Mouse (Mus musculus) cerebellum, adult 9-11 months (tissue): ENCODE measurements around the gene Btrc.

Experiments used
- DNase-seq: peaks from one replicate; pipeline ENCODE4 v3.0.0; 2022

The Btrc gene

GRCm38 (mm10) chr19:45475928-45476553, 112.5 kb downstream of the Btrc start:
- DNase-seq, result peak; percentile 55

DNA sequence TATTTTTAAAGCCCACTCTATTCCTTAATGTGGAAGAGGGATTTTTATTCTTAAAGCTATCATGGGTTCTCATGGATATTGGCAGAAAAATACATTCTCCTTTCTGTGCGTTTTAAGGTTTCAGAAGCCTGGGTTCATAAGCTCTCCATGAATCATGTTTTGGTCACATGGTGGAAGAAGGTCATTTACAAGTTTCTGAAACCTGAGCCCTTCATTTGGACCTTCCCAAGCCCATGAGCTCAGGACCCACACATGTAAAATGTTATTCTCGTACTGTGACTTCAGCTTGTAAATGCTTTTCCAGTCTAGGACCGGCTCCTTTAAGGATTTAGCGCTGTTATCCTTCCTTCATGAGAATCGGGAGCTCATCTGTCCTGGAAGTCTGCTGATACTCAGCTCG, 116.0 kb downstream of the Btrc start:
- no peak for DNase-seq

DNA sequence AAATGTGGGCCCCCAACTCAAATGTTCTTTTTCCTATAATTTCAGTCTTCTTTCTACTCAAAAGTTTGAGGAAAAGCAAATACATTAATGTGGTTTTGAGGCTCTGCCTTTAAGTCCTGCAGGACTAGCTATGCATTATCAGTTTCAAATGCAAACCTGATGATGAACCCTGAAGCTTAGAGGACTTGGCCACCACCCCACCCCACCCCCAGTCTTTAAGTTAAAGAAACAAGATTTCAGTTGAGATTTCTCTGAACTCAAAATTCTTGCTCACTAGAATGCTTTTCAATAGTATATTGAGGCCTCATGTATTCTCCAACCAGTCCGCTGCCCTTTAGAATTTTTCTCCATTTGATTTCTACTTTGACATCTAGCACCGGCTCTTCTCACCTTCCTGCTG, 117.0 kb downstream of the Btrc start:
- DNase-seq, result no peak

DNA sequence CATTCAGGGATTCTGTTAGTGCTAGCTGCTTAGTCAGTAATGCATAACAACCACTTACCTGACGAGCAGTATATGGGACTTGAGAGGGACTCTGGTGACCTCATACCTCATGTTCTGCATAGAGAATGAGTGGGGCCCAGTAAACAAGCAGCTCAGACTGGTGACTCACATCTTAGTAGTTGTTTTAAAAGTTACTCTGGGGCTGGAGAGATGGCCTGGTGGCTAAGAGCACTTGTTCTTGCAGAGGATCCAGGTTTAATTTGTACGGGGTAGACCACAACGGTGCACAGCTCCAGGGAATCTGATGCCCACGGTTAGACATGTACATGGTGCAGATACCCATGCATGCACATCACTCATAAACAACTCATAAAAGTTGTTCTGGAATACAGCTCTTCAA, 117.4 kb downstream of the Btrc start:
- DNase-seq, result no peak

DNA sequence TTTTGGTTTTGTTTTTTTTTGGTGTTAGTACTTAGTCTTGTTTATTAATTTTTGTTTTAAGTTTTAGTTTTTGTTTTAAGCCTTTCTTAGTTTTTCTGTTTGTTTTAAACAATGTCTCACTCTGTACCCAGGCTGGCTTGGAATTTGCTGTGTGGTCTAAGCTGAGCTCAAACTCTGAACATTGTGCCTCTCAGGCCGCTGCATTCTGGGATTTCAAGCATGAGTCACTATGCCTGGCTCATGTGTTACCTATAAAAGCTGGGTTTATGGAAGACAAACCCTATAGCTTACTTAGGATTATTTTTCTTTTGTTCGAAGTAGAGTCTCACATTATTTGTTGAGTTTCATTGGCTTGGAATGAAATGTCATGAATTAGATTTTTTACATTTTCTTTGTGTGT, 119.9 kb downstream of the Btrc start:
- DNase-seq, result no peak

DNA sequence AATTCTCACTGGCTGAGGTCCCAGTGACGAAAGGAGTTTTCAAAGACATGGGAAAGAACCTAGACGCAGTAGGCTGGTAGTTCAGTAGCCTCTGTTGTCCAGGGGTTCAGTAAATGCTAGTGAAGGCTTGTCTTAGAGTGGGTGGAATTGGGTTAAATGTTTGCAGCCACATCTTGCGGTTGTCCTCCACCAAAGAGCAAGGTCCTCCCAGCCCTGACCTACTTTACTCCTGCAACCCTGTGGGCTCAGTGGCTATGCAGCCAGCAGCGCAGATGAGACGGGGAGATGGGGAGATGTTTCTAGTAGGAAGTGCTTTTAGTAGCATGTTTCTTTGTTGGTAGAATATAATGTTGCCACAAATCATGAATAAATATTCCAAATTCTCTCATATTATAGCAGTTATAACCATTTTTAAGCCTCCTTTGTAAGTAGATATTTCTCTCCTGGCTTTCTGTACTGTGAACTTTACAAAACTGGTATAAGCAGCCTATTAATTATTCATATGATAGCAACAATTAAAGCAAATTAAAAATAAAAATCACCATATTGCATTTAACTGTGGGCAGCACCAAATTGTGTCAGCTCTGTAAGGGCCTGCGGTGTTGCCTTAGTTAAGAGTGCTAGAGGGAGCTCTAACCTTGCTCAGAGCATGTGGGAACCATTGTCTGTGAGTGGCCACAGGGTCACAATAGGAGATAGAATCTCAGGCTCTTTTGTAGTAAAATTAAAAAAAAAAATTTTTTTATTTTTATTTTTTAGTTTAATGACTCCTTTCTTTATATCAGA, 122.9 kb downstream of the Btrc start:
- no peak for DNase-seq

GRCm38 (mm10) chr19:45486992-45487387, 123.5 kb downstream of the Btrc start:
- no peak for DNase-seq

- no peak for DNase-seq
Measured at GRCm38 (mm10) chr19:45489961-45490360, 126.4 kb downstream of the Btrc start.

GRCm38 (mm10) chr19:45491246-45491645, 127.7 kb downstream of the Btrc start:
- no peak for DNase-seq

DNA sequence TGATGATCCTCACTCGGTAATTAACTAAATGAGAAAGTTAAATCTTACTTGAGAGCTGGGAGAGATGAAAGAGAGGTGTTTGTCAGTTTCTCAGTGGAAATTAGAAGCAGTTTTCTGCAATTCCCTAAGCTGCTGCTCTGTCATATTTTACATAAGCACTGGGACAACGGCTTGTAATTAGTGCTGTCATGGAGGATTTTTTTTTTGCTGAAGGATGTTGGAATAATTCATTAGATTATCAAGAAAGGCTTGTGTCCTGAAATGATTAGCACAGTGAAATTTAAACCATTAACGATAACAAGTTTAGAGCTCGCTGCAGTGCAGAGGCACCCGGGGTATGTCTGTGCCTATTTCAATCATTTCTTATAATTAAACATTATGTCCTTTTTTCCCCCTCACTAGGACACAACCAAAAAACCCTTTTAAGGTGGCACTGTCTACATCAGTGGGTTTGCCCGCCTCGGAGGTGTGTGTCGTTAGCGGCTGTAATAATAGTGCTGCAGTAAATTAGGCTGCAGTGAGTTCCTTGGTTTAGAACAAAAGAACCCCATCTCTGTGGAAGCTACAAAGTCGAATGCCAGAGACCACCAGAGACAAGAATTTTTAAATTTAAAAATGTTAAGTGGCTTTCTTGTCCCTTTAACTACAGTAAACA, 130.7 kb downstream of the Btrc start:
- no peak for DNase-seq

GRCm38 (mm10) chr19:45505446-45505845, 141.9 kb downstream of the Btrc start:
- no peak for DNase-seq

- DNase-seq, result peak; percentile 70
Measured at GRCm38 (mm10) chr19:45507531-45507930, 144.0 kb downstream of the Btrc start.

DNA sequence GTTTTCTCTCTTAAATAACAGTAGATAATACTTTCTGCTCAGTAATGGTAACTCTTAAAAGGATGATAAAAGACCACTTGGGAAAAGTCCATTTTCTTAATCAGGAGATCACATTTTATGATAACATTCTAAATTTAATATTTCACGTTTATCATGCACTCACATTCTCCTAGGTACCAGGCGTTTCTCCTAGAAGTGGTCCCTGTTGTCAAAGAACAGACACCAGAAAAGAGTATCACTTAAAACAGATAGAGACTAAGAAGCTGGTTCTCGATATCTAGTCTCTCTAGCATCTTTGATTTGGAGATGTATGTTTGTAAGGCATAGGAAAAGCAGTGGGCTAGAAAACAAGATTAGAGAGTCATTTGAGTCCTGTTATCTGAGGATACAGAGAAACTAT, 147.1 kb downstream of the Btrc start:
- DNase-seq, result no peak

GRCm38 (mm10) chr19:45511406-45511805, 147.9 kb downstream of the Btrc start:
- DNase-seq, result no peak

- no peak for DNase-seq
Measured at GRCm38 (mm10) chr19:45515341-45515740, 151.8 kb downstream of the Btrc start.

- DNase-seq, result no peak
Measured at GRCm38 (mm10) chr19:45516264-45516663, 152.7 kb downstream of the Btrc start.

- no peak for DNase-seq
Measured at GRCm38 (mm10) chr19:45527382-45527781, 163.8 kb downstream of the Btrc start.

DNA sequence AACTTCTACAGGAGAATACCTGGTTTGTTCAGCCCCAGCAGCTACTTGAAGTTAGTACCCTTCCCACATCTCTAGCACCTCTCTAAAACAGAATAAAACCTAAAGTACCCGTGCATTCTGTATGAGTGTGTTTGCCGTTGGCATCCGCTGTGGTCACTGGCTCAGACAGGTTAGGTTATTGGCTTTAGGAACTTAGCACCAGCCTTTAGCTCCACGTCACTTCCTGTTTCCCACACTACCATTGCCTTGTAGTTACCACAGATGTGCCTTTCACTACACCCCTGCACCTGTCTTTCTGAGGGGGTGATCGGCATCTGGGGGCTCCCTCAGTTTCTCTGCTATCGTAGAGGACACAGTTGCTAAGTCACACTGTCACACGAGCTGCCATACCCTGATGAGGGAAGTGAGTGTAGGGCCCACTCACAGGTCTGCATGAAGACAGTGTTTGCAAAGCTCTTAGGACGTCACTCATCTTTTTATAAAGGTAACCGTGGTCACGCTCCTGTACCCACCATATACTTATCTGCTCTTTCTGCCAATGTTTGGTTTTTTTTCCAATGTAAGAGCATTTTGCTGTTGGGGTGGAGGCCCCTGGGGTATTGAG, 164.5 kb downstream of the Btrc start:
- DNase-seq, result no peak

GRCm38 (mm10) chr19:45529294-45529693, 165.8 kb downstream of the Btrc start:
- DNase-seq, result no peak

GRCm38 (mm10) chr19:45530200-45530995, 166.9 kb downstream of the Btrc start:
- DNase-seq, result no peak

GRCm38 (mm10) chr19:45531554-45531953, 168.0 kb downstream of the Btrc start:
- DNase-seq, result no peak

GRCm38 (mm10) chr19:45533617-45534016, 170.1 kb downstream of the Btrc start:
- DNase-seq, result no peak

GRCm38 (mm10) chr19:45535214-45535735, 171.7 kb downstream of the Btrc start:
- no peak for DNase-seq
